Mouse (Mus musculus): ENCODE measurements around the gene Sema4b.

DNA sequence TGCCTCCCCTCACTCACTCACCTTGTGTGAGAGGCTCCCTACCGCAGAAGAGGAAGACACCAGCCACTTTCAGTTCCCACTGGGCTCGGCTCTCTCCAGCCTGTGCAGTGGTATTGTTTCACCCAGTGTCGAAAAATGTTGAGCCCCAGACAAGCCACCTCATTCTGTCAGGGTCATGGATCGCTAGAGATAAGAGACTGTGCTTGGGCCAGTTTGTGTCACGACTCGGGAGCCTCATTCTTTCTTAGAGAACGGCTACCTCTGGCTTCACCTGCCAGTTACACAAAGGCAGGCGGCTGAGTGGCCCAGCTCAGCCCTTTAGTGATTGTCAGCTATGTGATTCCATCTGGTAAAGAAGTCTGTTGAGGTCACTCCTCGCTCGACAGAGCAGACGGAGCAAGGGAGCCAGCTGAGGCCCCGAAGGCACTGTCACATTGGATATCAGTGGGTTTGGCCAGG is 17.0 kb downstream of the Sema4b start:
- no peak for TF ChIP-seq CTCF (IDR thresholded peaks at IDR 0.05; ENCODE audit: low read depth, low read length)
- TF ChIP-seq TAL1 (conservative IDR thresholded peaks at IDR 0.05; ENCODE audit: low read depth, low read length): no peak
- no peak for TF ChIP-seq GATA1 (IDR thresholded peaks at IDR 0.05; ENCODE audit: borderline replicate concordance, low read length)

Data from G1E (cell line).